ENCODE assay signal across 10 mouse cellular contexts in genomic region chr2:180117485-180118194, GRCm38 (mm10). TPM values are rescaled to one million over a fixed set of nuclear protein-coding genes. Genes with fewer than 3 reads are reported as not detected.
DNase-seq lines count a peak whose midpoint lies in the region; ATAC-seq and TF ChIP-seq lines count a peak whose summit lies in the region.
"Had no signal": no experiment of that assay in that cellular context is flagged by ENCODE, and none has a peak within 500 bp of the region (broad histone marks: within the 10 kb centered on the region; RNA-seq: fewer than 3 reads in every experiment).

No protein-coding gene starts in this region.

- no peak overlapping the region for H3K4me2 ChIP-seq in limb, embryonic 15.5 days
- peak overlapping the region; percentile 95 for H3K4me2 ChIP-seq in neural tube, embryonic 12.5 days (replicated peaks)

- H3K27ac ChIP-seq in gastrocnemius, adult 2 months = peak overlapping the region; percentile 94
- H3K27ac ChIP-seq in ES-E14 (ENCODE audit: insufficient read depth, low read depth, low read length, poor library complexity, severe bottlenecking) = no peak overlapping the region; the same call in 1 of the 2 replicates
- no peak overlapping the region for H3K27ac ChIP-seq in limb, embryonic 15.5 days
- H3K27ac ChIP-seq in neural tube, embryonic 12.5 days = peak overlapping the region; percentile 67; the same call in 1 of the 2 replicates

- peak overlapping the region; percentile 34 for H3K4me3 ChIP-seq in gastrocnemius, adult 2 months
- H3K4me3 ChIP-seq in ES-E14 (ENCODE audit: insufficient read depth in 1 of 2, low read depth in 1 of 2, low read length in 2 of 2, poor library complexity in 1 of 2, severe bottlenecking in 1 of 2) = no peak overlapping the region
- no peak overlapping the region for H3K4me3 ChIP-seq in limb, embryonic 15.5 days
- peak overlapping the region; percentile 9; the same call in 1 of the 2 replicates for H3K4me3 ChIP-seq in neural tube, embryonic 12.5 days

- in situ Hi-C loops in ES-E14 (cut with MboI; ENCODE audit: low sequenced_read_pairs in 2 of 2, unreplicated experiment in 2 of 2) = no loop called here

- WGBS in limb, embryonic 15.5 days = 9% methylated on average over 13 of the region's 13 CpGs
- WGBS in neural tube, embryonic 12.5 days = 9% methylated on average over 13 of the region's 13 CpGs

- intact Hi-C loops in gastrocnemius, adult 2 months (cut with DNase I) = loop anchor here (5.0 kb wide), 1 partner anchor 95 kb away; the partner anchor contains the start of gene Lsm14b
- intact Hi-C loops in heart, postnatal 25 days (cut with DNase I) = loop anchor here (5.0 kb wide), 1 partner anchor 135 kb away; no protein-coding TSS in a partner anchor

- peaks cover 23% of the 10 kb centered on the region; the same call in 1 of the 2 replicates for H3K27me3 ChIP-seq in limb, embryonic 15.5 days
- H3K27me3 ChIP-seq in neural tube, embryonic 12.5 days (replicated peaks) = no peaks in the 10 kb centered on the region

- H3K36me3 ChIP-seq in ES-E14 (ENCODE audit: control insufficient read depth, insufficient read depth, low read length, poor library complexity, severe bottlenecking) = no peaks in the 10 kb centered on the region
- H3K36me3 ChIP-seq in limb, embryonic 15.5 days = no peaks in the 10 kb centered on the region
- no peaks in the 10 kb centered on the region for H3K36me3 ChIP-seq in neural tube, embryonic 12.5 days

- peaks cover 8 to 37% of the 10 kb centered on the region in 2 experiments; a peak in 3 of 4 replicates for H3K4me1 ChIP-seq in ES-E14 (ENCODE audit: control insufficient read depth in 2 of 2, insufficient read depth in 2 of 2, low read length in 2 of 2, poor library complexity in 1 of 2)
- H3K4me1 ChIP-seq in limb, embryonic 15.5 days = peaks cover 24% of the 10 kb centered on the region
- H3K4me1 ChIP-seq in neural tube, embryonic 12.5 days = peaks cover 39% of the 10 kb centered on the region

- DNase-seq in gastrocnemius, adult 2 months = peak; percentile 58
- DNase-seq in gastrocnemius, postnatal 25 days = no peak
- DNase-seq in ES-E14 (ENCODE audit: low read depth, low spot score) = peak; percentile 39
- DNase-seq in embryo, embryonic 11 days = peak; percentile 87
- DNase-seq in heart, postnatal 25 days (ENCODE audit: low spot score) = peak; percentile 24
- no peak for DNase-seq in yolk sac, embryonic 10.5 days (ENCODE audit: low spot score)

- TF ChIP-seq CTCF in gastrocnemius, adult 2 months (IDR thresholded peaks at IDR 0.05) = no peak

- no peaks in the 10 kb centered on the region for H3K9me3 ChIP-seq in ES-E14 (ENCODE audit: control insufficient read depth, insufficient read depth, low read depth, low read length)
- no peaks in the 10 kb centered on the region for H3K9me3 ChIP-seq in limb, embryonic 15.5 days
- no peaks in the 10 kb centered on the region for H3K9me3 ChIP-seq in neural tube, embryonic 12.5 days
- H3K9me3 ChIP-seq: G1E had no signal

- ATAC-seq in limb, embryonic 15.5 days (ENCODE audit: insufficient number of reproducible peaks, low FRiP score, low TSS enrichment, low read depth) = no peak
- ATAC-seq in neural tube, embryonic 12.5 days (ENCODE audit: low FRiP score, low read depth) = peak; percentile 61

- no peak overlapping the region for H3K9ac ChIP-seq in ES-E14 (ENCODE audit: insufficient read depth, low read depth, low read length, poor library complexity, severe bottlenecking)
- 0 out of 2 replicates have a peak overlapping the region, but pooled peaks have one; percentile 14 for H3K9ac ChIP-seq in limb, embryonic 15.5 days
- peak overlapping the region; percentile 74 for H3K9ac ChIP-seq in neural tube, embryonic 12.5 days

TF ChIP-seq in ES-E14, 5 proteins besides CTCF, POLR2A, EP300 and RAD21:
- TF ChIP-seq HCFC1 (IDR thresholded peaks at IDR 0.05; ENCODE audit: borderline replicate concordance, insufficient read depth, low read length) (no peak), ZC3H11A (IDR thresholded peaks at IDR 0.05; ENCODE audit: borderline replicate concordance, low read depth, low read length) (no peak)

RNA-seq across cellular contexts. Expression of gene Osbpl2, which starts 1.5 kb away (rescaled TPM):
- total RNA-seq in gastrocnemius, adult 2 months (2021) = 10 to 100 TPM; 16.3 to 18.6 TPM
- 10 to 100 TPM; 15.4 to 16.0 TPM for total RNA-seq in gastrocnemius, postnatal 25 days (2021)
- total RNA-seq in ES-E14 (2012; rRNA removed) = 12.2 and 12.3 TPM in 2 replicates
- 10 to 100 TPM; 32.3 to 36.4 TPM for total RNA-seq in heart, postnatal 25 days (2021)
- polyA plus RNA-seq in limb, embryonic 15.5 days (2015; fragmentation: Nextera tagmentation; extraction: Ambion mirVana) = 42.5 and 45.2 TPM in 2 replicates
- 51.8 and 52.5 TPM in 2 replicates for polyA plus RNA-seq in neural tube, embryonic 12.5 days (2016; fragmentation: Nextera tagmentation; extraction: Ambion mirVana)

RNA-seq across cellular contexts. Expression of gene Hrh3, which starts 13.4 kb away (rescaled TPM):
- not detected for total RNA-seq in gastrocnemius, adult 2 months (2021)
- not detected for total RNA-seq in gastrocnemius, postnatal 25 days (2021)
- total RNA-seq in ES-E14 (2012; rRNA removed) = 0.49 and 1.1 TPM in 2 replicates
- total RNA-seq in heart, postnatal 25 days (2021) = not detected
- polyA plus RNA-seq in limb, embryonic 15.5 days (2015; fragmentation: Nextera tagmentation; extraction: Ambion mirVana) = not detected in 2 replicates
- 2.8 and 3.4 TPM in 2 replicates for polyA plus RNA-seq in neural tube, embryonic 12.5 days (2016; fragmentation: Nextera tagmentation; extraction: Ambion mirVana)
- polyA plus RNA-seq: G1E; spleen, adult 2 months had no signal

RNA-seq across cellular contexts. Expression of gene Mtg2, which starts 47.3 kb away (rescaled TPM):
- 10 to 100 TPM; 13.0 to 17.4 TPM for total RNA-seq in gastrocnemius, adult 2 months (2021)
- 10 to 100 TPM; 12.5 to 13.2 TPM for total RNA-seq in gastrocnemius, postnatal 25 days (2021)
- total RNA-seq in ES-E14 (2012; rRNA removed) = 33.9 and 35.3 TPM in 2 replicates
- total RNA-seq in heart, postnatal 25 days (2021) = 10 to 100 TPM; 23.0 to 27.4 TPM
- 22.9 and 25.0 TPM in 2 replicates for polyA plus RNA-seq in limb, embryonic 15.5 days (2015; fragmentation: Nextera tagmentation; extraction: Ambion mirVana)
- 30.0 and 32.4 TPM in 2 replicates for polyA plus RNA-seq in neural tube, embryonic 12.5 days (2016; fragmentation: Nextera tagmentation; extraction: Ambion mirVana)

RNA-seq across cellular contexts. Expression of gene Adrm1, which starts 53.6 kb away (rescaled TPM):
- total RNA-seq in gastrocnemius, adult 2 months (2021) = 100 to 1,000 TPM in 1 of 2 experiments, 10 to 100 TPM in 1; 99.5 to 121 TPM
- 100 to 1,000 TPM in 1 of 2 experiments, 10 to 100 TPM in 1; 88.2 to 102 TPM for total RNA-seq in gastrocnemius, postnatal 25 days (2021)
- 169 and 196 TPM in 2 replicates for total RNA-seq in ES-E14 (2012; rRNA removed)
- total RNA-seq in heart, postnatal 25 days (2021) = 10 to 100 TPM; 73.1 to 83.5 TPM
- polyA plus RNA-seq in limb, embryonic 15.5 days (2015; fragmentation: Nextera tagmentation; extraction: Ambion mirVana) = 165 and 185 TPM in 2 replicates
- 218 and 221 TPM in 2 replicates for polyA plus RNA-seq in neural tube, embryonic 12.5 days (2016; fragmentation: Nextera tagmentation; extraction: Ambion mirVana)

Comparison
In these comparisons a context has a peak if more than half of its experiments do, and no peak if none do; other contexts are left out.
1. DNase-seq: peak in gastrocnemius, adult 2 months (single experiment), ES-E14 (single experiment), embryo, embryonic 11 days (single experiment) and heart, postnatal 25 days (single experiment); none in gastrocnemius, postnatal 25 days (single experiment) and yolk sac, embryonic 10.5 days (single experiment).
2. H3K27ac ChIP-seq: peak in gastrocnemius, adult 2 months (single experiment) and neural tube, embryonic 12.5 days (single experiment); none in ES-E14 (single experiment) and limb, embryonic 15.5 days (single experiment).
3. H3K4me3 ChIP-seq: peak in gastrocnemius, adult 2 months (single experiment) and neural tube, embryonic 12.5 days (single experiment); none in ES-E14 (0 of 2) and limb, embryonic 15.5 days (single experiment).